Mouse (Mus musculus): ENCODE results near the gene Bhlhe41.

Gene Bhlhe41

DNA sequence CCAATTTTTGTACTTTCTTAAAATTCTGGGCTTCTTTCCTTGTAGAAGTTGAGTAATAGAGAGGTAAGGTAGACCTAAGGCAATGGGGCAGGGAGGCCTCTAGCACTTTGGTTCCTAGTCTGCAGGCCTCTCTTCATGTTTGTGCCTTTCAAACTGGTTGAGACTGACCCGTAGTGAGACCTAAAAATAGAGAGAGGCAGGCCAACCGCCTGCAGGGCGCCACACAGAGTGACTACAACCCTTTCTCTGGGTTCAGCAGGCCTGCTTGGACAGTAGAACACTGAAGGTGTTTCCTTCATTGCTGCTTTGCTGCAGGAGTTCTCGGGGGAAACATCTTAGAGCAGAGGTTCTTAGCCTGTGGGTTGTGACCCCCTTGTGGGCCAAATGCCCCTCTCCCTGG is 5.6 kb upstream of the Bhlhe41 start:
- no peak for DNase-seq (ENCODE audit: low spot score)

DNA sequence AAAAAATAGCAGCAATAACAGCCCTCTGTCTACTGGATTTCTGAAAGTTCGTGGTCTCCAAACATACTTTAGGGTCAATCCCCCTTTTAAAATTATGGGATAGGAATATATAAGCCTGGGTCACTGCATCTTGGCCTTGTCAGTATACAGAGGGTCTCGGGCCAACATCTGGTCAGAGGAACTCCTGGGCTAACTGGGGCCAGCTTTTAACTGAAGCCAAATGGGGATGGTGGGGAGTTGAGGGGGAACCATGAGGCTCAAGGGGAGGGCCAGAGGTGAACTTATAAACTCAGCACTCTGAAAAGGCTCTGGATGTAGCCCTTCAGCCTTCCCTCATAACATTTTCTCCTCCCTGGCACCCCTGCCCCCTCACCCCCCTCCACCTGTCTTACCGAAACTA is 1.8 kb upstream of the Bhlhe41 start:
- DNase-seq (ENCODE audit: low spot score), result no peak

GRCm38 (mm10) chr6:145865886-145866851 is 811 bp upstream of the Bhlhe41 start:
- peak; percentile 68 for DNase-seq (ENCODE audit: low spot score)

DNA sequence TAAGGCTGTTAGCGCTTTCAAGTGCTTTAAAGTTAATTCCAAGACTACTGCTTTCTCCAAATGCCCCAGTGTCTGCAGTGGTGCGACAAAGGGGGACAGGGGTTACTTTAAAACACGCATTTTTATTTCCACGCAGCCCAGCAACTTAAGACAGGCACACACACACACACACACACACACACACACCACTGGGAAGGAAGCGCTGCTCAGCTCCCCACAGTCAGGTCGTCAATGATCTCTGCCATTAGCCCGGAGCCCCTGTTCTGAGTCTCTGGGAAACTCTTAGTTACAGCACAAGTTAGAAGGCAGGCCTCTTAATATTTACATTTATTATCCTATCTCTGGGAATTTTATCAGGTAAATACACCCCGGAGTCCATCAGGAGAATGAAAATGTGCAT is 1.2 kb downstream of the Bhlhe41 start:
- DNase-seq (ENCODE audit: low spot score), result no peak

DNA sequence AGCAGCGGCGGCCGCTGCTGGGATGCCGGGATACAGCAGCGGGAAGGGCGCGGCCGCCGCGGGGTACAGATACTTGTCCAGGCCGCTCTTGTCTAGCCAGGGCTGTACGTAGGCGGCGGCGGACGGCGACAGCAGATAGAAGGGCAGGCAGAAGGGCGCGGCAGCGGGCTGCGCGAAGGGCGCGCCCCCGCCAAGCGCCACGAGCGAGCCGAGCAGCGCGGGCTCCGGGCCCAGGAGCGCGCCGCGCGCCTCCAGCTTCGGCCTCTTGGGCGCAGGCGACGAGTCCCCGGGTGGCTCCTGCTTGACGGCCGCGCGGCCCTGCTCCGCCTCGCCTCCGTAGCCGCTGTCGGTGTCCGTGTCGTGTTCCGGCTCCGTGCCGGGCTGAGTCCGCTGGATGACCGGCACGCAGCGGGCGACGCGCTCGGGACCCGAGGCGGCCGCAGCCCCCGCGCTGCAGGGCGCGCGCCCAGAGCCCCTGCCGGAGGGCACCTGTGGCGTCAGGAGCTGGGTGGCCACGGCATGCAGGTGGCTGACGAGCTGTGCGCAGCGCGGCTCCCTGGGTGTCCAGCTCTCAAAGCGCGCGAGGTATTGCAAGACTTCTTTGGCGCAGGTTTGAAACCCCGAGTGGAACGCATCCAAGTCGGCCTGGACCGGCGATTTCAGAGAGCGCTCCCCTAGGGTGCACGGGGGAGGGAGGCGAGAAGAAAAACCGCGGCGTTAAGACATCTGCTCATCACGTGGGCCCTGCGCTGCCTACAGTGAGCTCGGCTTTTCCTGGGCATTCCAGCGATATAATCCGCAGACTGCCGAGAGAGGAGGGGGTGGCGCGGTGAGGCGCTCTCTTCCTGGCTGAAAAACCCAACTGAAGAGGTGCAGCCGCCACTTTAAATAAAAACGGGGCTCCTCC is 2.0 kb downstream of the Bhlhe41 start:
- DNase-seq (ENCODE audit: low spot score), result peak; percentile 66

- DNase-seq (ENCODE audit: low spot score), result no peak
These were observed 2.7 kb downstream of the Bhlhe41 start for GRCm38 (mm10) chr6:145862739-145863064.

GRCm38 (mm10) chr6:145862321-145862720 is 3.0 kb downstream of the Bhlhe41 start:
- DNase-seq (ENCODE audit: low spot score), result no peak

DNA sequence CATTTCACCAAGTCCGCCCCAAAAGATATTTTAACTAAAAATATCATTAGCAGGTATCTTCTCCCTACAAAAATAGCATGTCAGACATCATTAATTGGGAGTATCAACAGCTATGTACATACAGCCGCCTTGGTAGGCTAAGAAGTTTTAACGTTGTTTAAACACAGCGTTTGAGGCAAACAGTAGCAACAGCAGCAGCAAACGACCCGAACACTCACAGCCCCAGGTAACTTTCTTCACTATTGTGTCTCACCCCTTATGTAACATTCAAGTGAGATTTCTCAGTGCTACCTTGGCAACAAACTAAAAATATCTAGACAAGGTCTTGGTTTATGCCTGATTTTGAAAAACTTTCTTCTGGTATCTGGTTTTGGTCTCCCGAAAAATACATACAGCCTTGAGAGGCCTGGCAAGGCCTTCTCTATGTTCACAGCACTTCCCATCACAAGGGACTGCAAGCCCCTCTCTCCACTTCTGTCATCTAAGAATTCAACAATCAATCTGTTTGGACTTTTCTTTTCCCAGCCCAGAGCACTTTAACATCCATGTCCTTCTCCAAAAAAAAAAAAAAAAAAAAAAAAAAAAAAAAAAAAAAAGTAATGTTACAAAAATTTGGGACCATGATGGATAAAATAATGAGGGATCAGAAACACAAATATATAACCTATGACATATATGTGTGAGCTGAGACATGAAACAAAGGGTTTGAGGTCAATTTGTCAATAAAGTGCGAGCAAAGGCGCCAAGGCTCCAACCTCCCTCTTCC is 3.7 kb downstream of the Bhlhe41 start:
- no peak for DNase-seq (ENCODE audit: low spot score)

DNA sequence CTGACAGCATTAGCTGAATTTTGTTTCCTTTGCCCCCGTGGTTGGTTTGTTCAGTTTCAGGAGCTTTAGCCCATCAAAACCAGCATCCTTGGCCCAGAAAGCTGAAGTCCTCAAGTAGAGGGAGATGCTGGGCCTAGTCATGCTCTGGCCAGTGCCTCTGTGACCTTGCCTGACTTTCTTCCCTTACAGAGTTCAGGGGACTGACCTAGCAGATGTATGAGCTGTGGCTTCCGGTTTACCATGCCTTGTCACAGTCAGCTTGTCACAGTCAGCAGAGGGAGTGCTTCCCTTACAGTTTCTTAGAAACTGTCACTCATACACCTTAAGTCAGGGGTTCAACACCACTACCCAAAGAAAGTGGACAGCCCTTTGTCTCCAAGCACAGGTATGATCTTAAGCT is 5.0 kb downstream of the Bhlhe41 start:
- no peak for DNase-seq (ENCODE audit: low spot score)

- no peak for DNase-seq (ENCODE audit: low spot score)
These were observed 6.9 kb downstream of the Bhlhe41 start for GRCm38 (mm10) chr6:145858414-145858813.

DNA sequence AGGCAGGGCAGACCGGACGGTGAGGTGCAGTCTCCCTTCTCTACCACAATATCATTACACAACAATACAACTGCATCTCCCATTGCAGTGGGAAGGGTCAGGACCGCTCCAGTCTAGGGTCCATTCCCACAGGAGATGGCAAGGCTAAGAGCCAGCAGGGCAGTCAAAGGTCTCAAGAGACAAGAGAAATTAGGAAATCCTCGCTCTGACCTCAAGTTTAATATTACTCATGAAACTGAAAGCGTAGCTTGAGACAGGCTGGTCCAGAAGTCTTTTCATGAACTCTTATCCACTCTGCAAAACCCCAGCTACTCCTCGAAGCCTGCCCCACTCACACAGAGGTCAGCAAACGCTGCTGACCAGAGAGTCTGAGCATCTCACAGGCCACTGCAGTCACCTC is 7.9 kb downstream of the Bhlhe41 start:
- no peak for DNase-seq (ENCODE audit: low spot score)

GRCm38 (mm10) chr6:145855720-145856551 is 9.4 kb downstream of the Bhlhe41 start:
- peak; percentile 99 for DNase-seq (ENCODE audit: low spot score)

DNA sequence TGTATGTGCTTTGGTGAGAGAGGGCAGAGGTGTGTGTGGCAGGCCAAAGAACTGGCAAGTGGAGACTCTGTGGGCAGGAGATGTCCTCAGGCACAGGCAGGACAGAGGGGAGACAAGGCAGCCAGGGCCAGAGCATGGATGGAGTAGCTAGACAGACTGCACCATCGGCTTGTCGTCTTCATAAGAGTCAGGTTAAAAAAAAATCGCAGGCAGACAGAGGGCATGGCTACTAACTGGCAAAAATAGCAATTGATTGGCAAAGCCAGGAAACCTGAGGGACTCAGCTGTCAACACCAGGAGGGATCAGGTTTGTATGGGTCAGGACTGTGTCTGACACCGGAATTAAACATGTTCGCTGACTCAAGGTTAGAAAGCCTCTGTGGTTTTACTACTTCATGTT is 10.6 kb downstream of the Bhlhe41 start:
- DNase-seq (ENCODE audit: low spot score), result no peak

- no peak for DNase-seq (ENCODE audit: low spot score)
These were observed 11.8 kb downstream of the Bhlhe41 start for GRCm38 (mm10) chr6:145853356-145854079.

DNA sequence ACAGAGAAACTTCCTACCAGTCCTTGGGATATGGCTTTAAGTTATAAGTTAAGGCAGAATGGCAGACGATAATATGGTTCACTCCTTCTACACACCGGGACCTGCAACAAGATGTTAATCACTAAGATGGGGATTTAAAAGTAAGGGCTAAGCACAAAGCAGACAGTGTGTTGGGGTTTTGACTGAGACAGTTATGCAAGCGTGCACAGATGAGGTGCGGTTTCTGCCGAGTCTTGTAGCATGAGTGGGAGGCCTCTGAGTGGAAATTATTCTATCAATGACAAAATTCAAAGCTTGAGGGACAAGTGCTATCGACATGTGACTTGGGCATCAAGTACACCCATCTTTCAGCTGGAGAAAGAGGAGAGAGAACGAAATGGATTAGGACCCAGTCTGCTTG is 12.7 kb downstream of the Bhlhe41 start:
- no peak for DNase-seq (ENCODE audit: low spot score)

GRCm38 (mm10) chr6:145851956-145852355 is 13.4 kb downstream of the Bhlhe41 start:
- DNase-seq (ENCODE audit: low spot score), result no peak

DNA sequence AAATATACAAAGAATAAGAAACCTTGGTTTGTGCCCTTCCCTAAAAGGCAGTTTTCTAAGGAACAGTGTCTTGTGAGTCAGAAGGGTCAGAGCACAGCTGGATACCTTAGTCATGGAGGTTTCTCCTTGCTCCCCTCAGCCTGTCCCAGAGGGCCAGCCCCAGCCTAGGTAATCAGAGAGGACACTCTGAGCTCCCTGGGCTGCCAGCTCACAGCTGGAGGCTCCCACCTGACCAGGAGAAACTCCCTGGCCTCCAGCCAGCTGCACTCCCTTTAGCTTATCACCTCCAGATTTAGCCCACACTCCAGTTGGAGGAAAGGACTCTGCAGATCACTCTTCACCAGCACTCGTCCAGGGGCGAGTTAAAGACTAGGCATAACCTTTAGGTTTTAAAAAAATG is 14.6 kb downstream of the Bhlhe41 start:
- DNase-seq (ENCODE audit: low spot score), result no peak

DNA sequence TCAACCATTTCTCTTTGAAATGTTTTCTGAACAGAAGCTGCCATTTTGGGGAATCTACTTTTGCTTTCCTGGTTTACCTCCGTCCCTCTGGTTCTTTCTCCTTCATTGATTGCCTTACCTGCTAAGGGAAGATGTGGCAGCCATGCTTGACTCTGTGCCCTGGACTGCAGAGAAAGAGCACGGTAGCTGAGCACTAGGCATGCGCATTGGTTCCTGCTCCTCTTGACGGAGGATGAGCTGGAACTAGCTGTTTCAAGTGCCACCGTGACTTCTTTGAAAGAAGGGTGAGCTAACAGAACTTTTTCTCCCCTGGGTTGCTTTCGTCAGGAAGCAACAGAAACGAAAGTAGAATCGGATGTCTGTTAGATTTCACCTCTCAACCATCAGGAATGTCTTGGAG is 17.7 kb downstream of the Bhlhe41 start:
- DNase-seq (ENCODE audit: low spot score), result no peak

DNA sequence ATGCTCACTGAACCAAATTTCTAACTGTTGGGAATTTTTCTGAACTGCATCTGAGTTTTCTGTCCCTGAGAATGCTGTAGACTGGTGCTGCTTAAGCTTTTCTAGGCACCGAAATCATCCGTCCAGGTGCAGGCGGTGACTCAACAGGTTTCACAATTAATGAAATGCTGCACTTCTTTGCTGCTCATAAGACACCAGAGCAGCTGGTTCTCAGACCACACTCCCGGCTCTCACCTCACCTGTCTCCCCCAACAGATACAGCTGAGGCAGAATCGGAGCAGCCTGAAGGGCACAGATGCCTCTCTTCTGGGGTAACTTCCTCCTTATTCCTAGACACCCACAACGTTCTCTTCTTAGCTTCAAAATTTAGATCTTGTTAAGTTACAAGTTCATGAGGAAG is 18.4 kb downstream of the Bhlhe41 start:
- no peak for DNase-seq (ENCODE audit: low spot score)

- no peak for DNase-seq (ENCODE audit: low spot score)
These were observed 19.3 kb downstream of the Bhlhe41 start for GRCm38 (mm10) chr6:145846076-145846475.

- no peak for DNase-seq (ENCODE audit: low spot score)
These were observed 19.7 kb downstream of the Bhlhe41 start for GRCm38 (mm10) chr6:145845611-145846010.

All from layer of hippocampus, adult 9-10 months (tissue).